Mouse (Mus musculus) liver, embryonic 14.5 days (tissue): Measurements from ENCODE around the gene Dusp6. TPM values are rescaled to one million over a fixed set of nuclear protein-coding genes. Genes with fewer than 3 reads are reported as not detected.

Source experiments
- ATAC-seq: fragments of 200-750 bp; cut with Nextera tagmentation; 2 replicates; pipeline ENCODE4 v1.8.0; 2017; ENCODE audit warnings: moderate number of reproducible peaks, mild to moderate bottlenecking, moderate library complexity; ENCODE audit not compliant: insufficient read depth
- DNase-seq, 3 experiments: peaks; one replicate each; pipeline ENCODE4 v3.0.0-alpha.2; 2012 to 2013; ENCODE audit warnings: low read depth in 3 of 3, low spot score in 3 of 3
- H3K27ac ChIP-seq: fragments of 300-500 bp; sonication (generic); 2 replicates; pipeline ENCODE4 v1.5.1; 2014; ENCODE audit warnings: moderate library complexity, mild to moderate bottlenecking, control low read depth, inconsistent platforms
- H3K27me3 ChIP-seq: fragments of 300-500 bp; sonication (generic); 2 replicates; pipeline ENCODE4 v1.6.1; 2014; ENCODE audit warnings: mild to moderate bottlenecking, low read length, moderate library complexity; ENCODE audit not compliant: control insufficient read depth, insufficient read depth
- H3K36me3 ChIP-seq: fragments of 300-500 bp; sonication (generic); replicated peaks from 2 replicates; pipeline ENCODE4 v1.6.1; 2014; ENCODE audit warnings: low read depth; ENCODE audit not compliant: control insufficient read depth, insufficient read depth
- H3K4me1 ChIP-seq, 2 experiments: fragments of 200-500 bp in 1 of 2; fragments of 300-500 bp in 1 of 2; sonication (generic) in 1 of 2; replicated peaks; 2 replicates each; pipeline ENCODE4 v1.6.1; 2012 to 2014; ENCODE audit warnings: antibody characterized with exemption in 1 of 2, inconsistent platforms in 1 of 2, low read length in 1 of 2; ENCODE audit not compliant: control insufficient read depth in 2 of 2, insufficient read depth in 2 of 2
- H3K4me2 ChIP-seq: fragments of 300-500 bp; sonication (generic); 2 replicates; pipeline ENCODE4 v1.6.1; 2014; ENCODE audit warnings: low read depth, mild to moderate bottlenecking, control low read depth, moderate library complexity
- H3K4me3 ChIP-seq, 2 experiments: fragments of 200-500 bp in 1 of 2; fragments of 300-500 bp in 1 of 2; sonication (generic) in 1 of 2; 2 replicates each; pipeline ENCODE4 v1.5.1; 2012 to 2014; ENCODE audit warnings: low read depth in 2 of 2, low read length in 2 of 2, mild to moderate bottlenecking in 2 of 2, control low read depth in 1 of 2, inconsistent platforms in 1 of 2, moderate library complexity in 1 of 2; ENCODE audit not compliant: insufficient read depth in 1 of 2
- H3K9ac ChIP-seq: fragments of 300-500 bp; sonication (generic); replicated peaks from 2 replicates; pipeline ENCODE4 v1.6.1; 2014; ENCODE audit warnings: mild to moderate bottlenecking, control low read depth, moderate library complexity
- H3K9me3 ChIP-seq: fragments of 300-500 bp; sonication (generic); 2 replicates; pipeline ENCODE4 v1.6.1; 2016; ENCODE audit warnings: low read length, mixed read lengths; ENCODE audit not compliant: control insufficient read depth
- CTCF ChIP-seq: IDR thresholded peaks from 2 replicates; pipeline ENCODE4 v1.5.1; 2016; ENCODE audit warnings: antibody characterized with exemption, low read depth, control low read depth
- EP300 ChIP-seq: IDR thresholded peaks from 2 replicates; pipeline ENCODE4 v1.6.1; 2016; ENCODE audit warnings: antibody characterized with exemption, low read depth
- WGBS: fragments of 180-500 bp; shearing (Covaris S2); extraction: QIAGEN DNeasy Blood & Tissue Kit; methylation state at CpG from one replicate; pipeline ENCODE4 v1.1.7; 2014; ENCODE audit not compliant: insufficient replicate concordance; 5-methylcytosine and 5-hydroxymethylcytosine counted together
- polyA plus RNA-seq, 2 experiments: library from polyadenylated mRNA; depleted of rRNA in 1 of 2; stranded (reverse) in 1 of 2; unstranded in 1 of 2; fragments of >200 nt; fragmentation: Nextera tagmentation in 1 of 2; extraction: Ambion mirVana in 1 of 2; gene quantifications; 2 replicates each; pipeline versions ENCODE4 v1.2.1 to v1.2.3; 2012 to 2014

Dusp6 gene
- polyA plus RNA-seq, 2 experiments = 8.3 to 9.5 TPM

- DNase-seq (no peak), ATAC-seq (peak; percentile 51; the same call in 1 of the 2 replicates)
- TF ChIP-seq EP300 (no peak), CTCF (no peak)
- Histone ChIP-seq H3K4me1 (peaks cover 0 to 2% of the 10 kb centered on the region in 2 experiments; a peak in 2 of 4 replicates), H3K9me3 (no peaks in the 10 kb centered on the region), H3K27me3 (peaks cover 16% of the 10 kb centered on the region), H3K4me3 (no peak overlapping the region), H3K27ac (no peak overlapping the region), H3K9ac (no peak overlapping the region), H3K36me3 (no peaks in the 10 kb centered on the region), H3K4me2 (peak overlapping the region; percentile 42)
- WGBS = 12% methylated on average over 19 of the region's 19 CpGs
Observed at GRCm38 (mm10) chr10:99268421-99269300, 5.6 kb downstream of the Dusp6 start.

GRCm38 (mm10) chr10:99269301-99269701 is 6.3 kb downstream of the Dusp6 start:
- Histone ChIP-seq H3K4me3 (no peak overlapping the region), H3K4me2 (no peak overlapping the region), H3K27me3 (peaks cover 9% of the 10 kb centered on the region), H3K36me3 (no peaks in the 10 kb centered on the region), H3K9me3 (no peaks in the 10 kb centered on the region), H3K4me1 (peaks cover 0 to 2% of the 10 kb centered on the region in 2 experiments; a peak in 2 of 4 replicates), H3K9ac (no peak overlapping the region), H3K27ac (no peak overlapping the region)
- ATAC-seq (no peak), DNase-seq (no peak)
- WGBS = 31% methylated on average over 4 of the region's 4 CpGs
- TF ChIP-seq EP300 = no peak
- TF ChIP-seq CTCF = no peak

GRCm38 (mm10) chr10:99269704-99270103 is 6.7 kb downstream of the Dusp6 start:
- no peak overlapping the region for H3K27ac ChIP-seq
- no peak for ATAC-seq

GRCm38 (mm10) chr10:99270406-99270805 is 7.4 kb downstream of the Dusp6 start:
- Histone ChIP-seq H3K27me3 (no peaks in the 10 kb centered on the region; the same call in 1 of the 2 replicates), H3K36me3 (no peaks in the 10 kb centered on the region), H3K4me3 (no peak overlapping the region), H3K27ac (no peak overlapping the region), H3K9ac (no peak overlapping the region), H3K9me3 (no peaks in the 10 kb centered on the region), H3K4me2 (no peak overlapping the region), H3K4me1 (peaks cover 0 to 2% of the 10 kb centered on the region in 2 experiments; a peak in 2 of 4 replicates)
- peak; percentile 42; the same call in 1 of the 2 replicates for ATAC-seq
- no peak for DNase-seq
- no peak for TF ChIP-seq CTCF
- TF ChIP-seq EP300 = no peak
- WGBS = 7% methylated on average over 10 of the region's 10 CpGs

More at GRCm38 (mm10) chr10:99269704-99270103, 6.7 kb downstream of the Dusp6 start:
- Histone ChIP-seq H3K27me3 (peaks cover 5% of the 10 kb centered on the region), H3K4me3 (no peak overlapping the region), H3K9me3 (no peaks in the 10 kb centered on the region), H3K36me3 (no peaks in the 10 kb centered on the region), H3K4me2 (no peak overlapping the region), H3K4me1 (peaks cover 0 to 2% of the 10 kb centered on the region in 2 experiments; a peak in 2 of 4 replicates), H3K9ac (no peak overlapping the region)
- TF ChIP-seq CTCF (no peak), EP300 (no peak)
- WGBS = 57% methylated on average over 6 of the region's 6 CpGs
- DNase-seq = no peak

GRCm38 (mm10) chr10:99271016-99271415 is 8.0 kb downstream of the Dusp6 start:
- Histone ChIP-seq H3K36me3 (no peaks in the 10 kb centered on the region), H3K4me2 (no peak overlapping the region; the same call in 1 of the 2 replicates), H3K27ac (no peak overlapping the region), H3K27me3 (no peaks in the 10 kb centered on the region; the same call in 1 of the 2 replicates), H3K9me3 (no peaks in the 10 kb centered on the region), H3K4me1 (peaks cover 0 to 2% of the 10 kb centered on the region in 2 experiments; a peak in 2 of 4 replicates), H3K9ac (no peak overlapping the region), H3K4me3 (no peak overlapping the region)
- WGBS = 69% methylated on average over 11 of the region's 11 CpGs
- DNase-seq = no peak
- no peak for ATAC-seq
- no peak for TF ChIP-seq CTCF
- TF ChIP-seq EP300 = no peak
